Mouse (Mus musculus) spleen, adult 2 months (tissue): Measurements from ENCODE around the gene Snx29.

Source experiments
- CTCF ChIP-seq: fragments of 200-500 bp; IDR thresholded peaks from 2 replicates; pipeline ENCODE4 v1.5.1; 2011; ENCODE audit warnings: mild to moderate bottlenecking, inconsistent platforms; ENCODE audit not compliant: insufficient read depth, insufficient read length, insufficient replicate concordance; ENCODE audit errors: extremely low read depth
- POLR2A ChIP-seq: fragments of 200-500 bp; IDR thresholded peaks from 2 replicates; pipeline ENCODE4 v1.6.1; 2011; ENCODE audit warnings: low read depth, low read length, inconsistent platforms

DNA sequence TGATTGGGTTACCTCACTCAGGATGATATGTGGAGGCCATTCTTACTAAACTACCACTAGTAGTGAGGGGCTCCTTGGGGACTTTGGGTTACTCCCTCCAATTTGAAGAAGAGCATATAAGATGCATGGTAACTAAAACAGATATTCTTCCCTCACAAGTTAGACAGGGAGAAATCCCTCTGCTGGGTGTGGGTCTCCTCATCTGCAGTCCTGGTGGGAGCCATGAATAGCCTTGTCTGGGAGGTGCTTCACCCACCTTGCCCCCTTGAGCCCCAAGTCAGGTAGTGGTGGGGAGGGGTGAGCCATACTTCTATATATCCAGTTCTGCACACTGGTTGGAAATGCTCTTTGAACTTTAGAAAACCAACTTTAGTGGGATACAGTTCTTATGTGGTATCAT lies 218.3 kb downstream of the Snx29 start:
- TF ChIP-seq CTCF (no peak), POLR2A (no peak)
